ENCODE assay signal across 1 mouse cellular context in the genomic region with DNA sequence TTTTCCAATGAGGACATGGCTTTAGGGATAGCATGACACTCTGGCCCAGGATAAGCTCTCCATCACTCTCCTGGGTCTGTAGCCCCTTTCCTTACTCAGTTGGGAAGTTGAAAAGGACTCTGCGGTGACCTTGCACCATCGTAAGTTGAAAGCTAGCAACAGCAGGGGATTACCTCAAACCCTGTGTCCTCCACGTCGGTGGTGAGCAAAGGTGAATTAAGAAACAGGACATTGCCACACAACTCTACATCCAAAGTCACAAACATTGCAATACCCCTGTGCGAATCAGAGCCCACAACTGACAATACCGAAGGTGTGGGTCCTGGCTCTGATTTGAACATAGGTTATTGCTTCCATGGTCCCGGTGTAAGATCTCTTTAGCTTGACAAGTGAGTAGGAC.
TF ChIP-seq lines count a peak whose summit lies in the region.

No protein-coding gene starts in this region.

TF ChIP-seq in CH12.LX, 34 proteins besides CTCF, POLR2A, EP300 and RAD21 (continued from another document):
- no peak for TF ChIP-seq JUN (IDR thresholded peaks at IDR 0.05; ENCODE audit: insufficient read depth, low read depth, low read length)
- no peak for TF ChIP-seq PAX5 (IDR thresholded peaks at IDR 0.05; ENCODE audit: low read length)
- no peak for TF ChIP-seq ZC3H11A (IDR thresholded peaks at IDR 0.05; ENCODE audit: low read depth, low read length)
- no peak for TF ChIP-seq SMC3 (IDR thresholded peaks at IDR 0.05; ENCODE audit: low read depth, low read length)
- no peak for TF ChIP-seq MYC (IDR thresholded peaks at IDR 0.05; ENCODE audit: low read depth, low read length)
- TF ChIP-seq NELFE (IDR thresholded peaks at IDR 0.05; ENCODE audit: low read depth, low read length), result no peak
- no peak for TF ChIP-seq CHD1 (IDR thresholded peaks at IDR 0.05; ENCODE audit: low read depth, low read length)
- TF ChIP-seq POLR2AphosphoS2 (IDR thresholded peaks at IDR 0.05; ENCODE audit: low read depth, low read length), result no peak
- no peak for TF ChIP-seq ETS1 (conservative IDR thresholded peaks at IDR 0.05; ENCODE audit: low read depth, low read length)
- no peak for TF ChIP-seq ELF1 (IDR thresholded peaks at IDR 0.05; ENCODE audit: low read depth, low read length)
- no peak for TF ChIP-seq MXI1 (IDR thresholded peaks at IDR 0.05; ENCODE audit: low read depth, low read length)
